Comparison of ENCODE assay signal across 20 mouse cellular contexts in the genomic region with DNA sequence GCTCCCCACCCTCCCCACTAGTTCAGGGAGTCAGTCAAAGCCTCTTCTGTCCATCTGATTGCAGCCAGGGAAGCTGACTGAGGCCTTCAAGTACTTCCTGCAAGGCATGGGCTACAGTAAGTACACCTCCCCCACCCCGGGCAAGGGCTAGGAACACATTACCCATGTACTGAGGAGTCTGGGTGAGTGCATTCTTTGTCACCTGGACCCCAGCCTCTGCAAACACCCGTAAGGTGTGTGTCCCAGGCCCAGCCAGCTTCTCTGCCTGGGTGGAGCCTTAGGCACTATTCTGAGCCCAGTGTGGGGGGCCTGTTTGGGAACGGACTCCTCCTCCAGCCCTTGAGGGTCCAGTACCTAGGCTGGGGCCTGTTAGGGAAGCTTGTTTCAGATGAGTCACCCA. TPM values are rescaled to one million over a fixed set of nuclear protein-coding genes. Genes with fewer than 3 reads are reported as not detected.
DNase-seq lines count a peak whose midpoint lies in the region; ATAC-seq and TF ChIP-seq lines count a peak whose summit lies in the region.
"Had no signal": no experiment of that assay in that cellular context is flagged by ENCODE, and none has a peak within 500 bp of the region (broad histone marks: within the 10 kb centered on the region; RNA-seq: fewer than 3 reads in every experiment).

No protein-coding gene starts in this region.

- H3K36me3 ChIP-seq in heart, embryonic 12.5 days, result peaks cover 83% of the 10 kb centered on the region
- H3K36me3 ChIP-seq in liver, postnatal 0 days (replicated peaks; ENCODE audit: insufficient read depth, low read length), result no peaks in the 10 kb centered on the region
- no peaks in the 10 kb centered on the region for H3K36me3 ChIP-seq in lung, postnatal 0 days (ENCODE audit: insufficient read depth, low read length)
- H3K36me3 ChIP-seq: embryonic facial prominence, embryonic 12.5 days; intestine, embryonic 15.5 days had no signal

- DNase-seq in heart, postnatal 14 days, result no peak
- peak; percentile 3 for DNase-seq in liver
- no peak for DNase-seq in liver, postnatal 0 days
- DNase-seq in lung, postnatal 0 days (ENCODE audit: low spot score), result peak; percentile 58
- no peak for DNase-seq in lung, postnatal 10 days
- DNase-seq in frontal cortex, postnatal 10 days (ENCODE audit: low spot score in 2 of 2), result no peak
- DNase-seq: adrenal gland, adult 8-10 months; adrenal gland, postnatal 36 days; cerebellum, adult 8-10 months; cerebellum, postnatal 25 days; forebrain, postnatal 0 days; gastrocnemius, adult 2 months; gastrocnemius, postnatal 25 days had no signal

- H3K4me3 ChIP-seq in heart, embryonic 12.5 days, result no peak overlapping the region
- no peak overlapping the region for H3K4me3 ChIP-seq in liver, postnatal 0 days (ENCODE audit: low read depth, low read length)
- H3K4me3 ChIP-seq in lung, postnatal 0 days (ENCODE audit: low read depth, low read length), result no peak overlapping the region
- H3K4me3 ChIP-seq: embryonic facial prominence, embryonic 12.5 days; forebrain, embryonic 12.5 days; gastrocnemius, adult 2 months; hindbrain, embryonic 10.5 days; intestine, embryonic 15.5 days had no signal

- TF ChIP-seq EP300 in liver, postnatal 0 days (IDR thresholded peaks at IDR 0.05; ENCODE audit: low read depth), result no peak
- TF ChIP-seq EP300 in lung, postnatal 0 days (IDR thresholded peaks at IDR 0.05), result no peak

- intact Hi-C loops in heart, postnatal 14 days (cut with DNase I), result loop anchor here (10.0 kb wide), 1 partner anchor 204 kb away; no protein-coding TSS in a partner anchor

- 48% methylated on average over 3 of the region's 3 CpGs for WGBS in heart, embryonic 12.5 days
- WGBS in liver, postnatal 0 days (ENCODE audit: insufficient replicate concordance), result 73% methylated on average over 3 of the region's 3 CpGs
- 37% methylated on average over 3 of the region's 3 CpGs for WGBS in lung, postnatal 0 days

- H3K9me3 ChIP-seq in heart, embryonic 12.5 days (replicated peaks), result no peaks in the 10 kb centered on the region
- H3K9me3 ChIP-seq in liver, postnatal 0 days (ENCODE audit: low read length), result no peaks in the 10 kb centered on the region
- H3K9me3 ChIP-seq in lung, postnatal 0 days (ENCODE audit: low read length), result no peaks in the 10 kb centered on the region
- H3K9me3 ChIP-seq: embryonic facial prominence, embryonic 12.5 days; forebrain, embryonic 12.5 days; hindbrain, embryonic 10.5 days; intestine, embryonic 15.5 days had no signal

- no peaks in the 10 kb centered on the region for H3K27me3 ChIP-seq in heart, embryonic 12.5 days (replicated peaks)
- H3K27me3 ChIP-seq in liver, postnatal 0 days (ENCODE audit: insufficient read depth, low read length), result no peaks in the 10 kb centered on the region
- H3K27me3 ChIP-seq in lung, postnatal 0 days (replicated peaks; ENCODE audit: insufficient read depth, low read length), result no peaks in the 10 kb centered on the region
- H3K27me3 ChIP-seq: embryonic facial prominence, embryonic 12.5 days; forebrain, embryonic 12.5 days; intestine, embryonic 15.5 days had no signal

- ATAC-seq in heart, embryonic 12.5 days (ENCODE audit: insufficient number of reproducible peaks, low FRiP score), result no peak
- no peak for ATAC-seq in liver, postnatal 0 days
- peak; percentile 57 for ATAC-seq in lung, postnatal 0 days
- ATAC-seq: forebrain, postnatal 0 days; intestine, embryonic 15.5 days had no signal

- no peak overlapping the region for H3K4me2 ChIP-seq in heart, embryonic 12.5 days
- H3K4me2 ChIP-seq in liver, postnatal 0 days (ENCODE audit: low read depth, low read length), result no peak overlapping the region
- H3K4me2 ChIP-seq in lung, postnatal 0 days (replicated peaks; ENCODE audit: low read depth, low read length), result no peak overlapping the region
- H3K4me2 ChIP-seq: embryonic facial prominence, embryonic 12.5 days; forebrain, embryonic 12.5 days; hindbrain, embryonic 14.5 days; intestine, embryonic 15.5 days had no signal

- peak overlapping the region; percentile 62; the same call in 1 of the 2 replicates for H3K27ac ChIP-seq in heart, embryonic 12.5 days (ENCODE audit: poor library complexity, severe bottlenecking)
- no peak overlapping the region for H3K27ac ChIP-seq in liver, postnatal 0 days (ENCODE audit: low read depth)
- no peak overlapping the region for H3K27ac ChIP-seq in lung, postnatal 0 days (ENCODE audit: low read length)
- H3K27ac ChIP-seq: embryonic facial prominence, embryonic 12.5 days; forebrain, embryonic 12.5 days; gastrocnemius, adult 2 months; hindbrain, embryonic 10.5 days; hindbrain, embryonic 14.5 days; intestine, embryonic 15.5 days had no signal

- H3K9ac ChIP-seq in heart, embryonic 12.5 days, result no peak overlapping the region
- no peak overlapping the region for H3K9ac ChIP-seq in liver, postnatal 0 days (replicated peaks)
- H3K9ac ChIP-seq in lung, postnatal 0 days (replicated peaks; ENCODE audit: low read depth), result no peak overlapping the region
- H3K9ac ChIP-seq: embryonic facial prominence, embryonic 12.5 days; forebrain, embryonic 12.5 days; forebrain, postnatal 0 days; hindbrain, embryonic 14.5 days; intestine, embryonic 15.5 days had no signal

- TF ChIP-seq CTCF in liver, postnatal 0 days (IDR thresholded peaks at IDR 0.05; ENCODE audit: low read depth), result no peak
- no peak for TF ChIP-seq CTCF in lung, postnatal 0 days (IDR thresholded peaks at IDR 0.05)

- H3K4me1 ChIP-seq in heart, embryonic 12.5 days (replicated peaks), result peaks cover 33% of the 10 kb centered on the region
- peaks cover 5% of the 10 kb centered on the region for H3K4me1 ChIP-seq in liver, postnatal 0 days (ENCODE audit: insufficient read depth)
- no peaks in the 10 kb centered on the region for H3K4me1 ChIP-seq in lung, postnatal 0 days (ENCODE audit: insufficient read depth, low read depth, low read length)

RNA-seq across cellular contexts. Expression of gene Setd6, which starts 4.7 kb away (rescaled TPM):
- polyA plus RNA-seq in heart, embryonic 12.5 days (2016; fragmentation: Nextera tagmentation; extraction: Ambion mirVana), result 18.7 and 20.3 TPM in 2 replicates
- total RNA-seq in heart, postnatal 14 days (2021), result 10 to 100 TPM in 1 of 2 experiments, 1 to 10 TPM in 1; 8.5 to 11.6 TPM
- polyA plus RNA-seq in liver, postnatal 0 days (2015; fragmentation: Nextera tagmentation; extraction: Ambion mirVana), result 14.0 and 18.4 TPM in 2 replicates
- 7.8 and 7.9 TPM in 2 replicates for polyA plus RNA-seq in lung, postnatal 0 days (2015; fragmentation: Nextera tagmentation; extraction: Ambion mirVana)

RNA-seq across cellular contexts. Expression of gene Ndrg4, which starts 34.2 kb away (rescaled TPM):
- polyA plus RNA-seq in heart, embryonic 12.5 days (2016; fragmentation: Nextera tagmentation; extraction: Ambion mirVana), result 307 and 309 TPM in 2 replicates
- 100 to 1,000 TPM; 314 to 320 TPM for total RNA-seq in heart, postnatal 14 days (2021)
- 0.48 and 0.92 TPM in 2 replicates for polyA plus RNA-seq in liver, postnatal 0 days (2015; fragmentation: Nextera tagmentation; extraction: Ambion mirVana)
- 10.1 and 11.4 TPM in 2 replicates for polyA plus RNA-seq in lung, postnatal 0 days (2015; fragmentation: Nextera tagmentation; extraction: Ambion mirVana)
- total RNA-seq: granulocyte monocyte progenitor cell, adult 5-6 weeks had no signal

Comparison
In these comparisons a context has a peak if more than half of its experiments do, and no peak if none do; other contexts are left out.
1. DNase-seq: peak in liver (single experiment) and lung, postnatal 0 days (single experiment); none in heart, postnatal 14 days (0 of 2), liver, postnatal 0 days (single experiment), lung, postnatal 10 days (single experiment) and frontal cortex, postnatal 10 days (0 of 2).
2. RNA of gene Ndrg4, which starts 34.2 kb away (polyA plus RNA-seq): 307 to 309 TPM in heart, embryonic 12.5 days; 10.1 to 11.4 TPM in lung, postnatal 0 days and 0.48 to 0.92 TPM in liver, postnatal 0 days; every median in the first group is over 10 times any median in the second.